Mouse (Mus musculus): ENCODE measurements around the gene Disp1. TPM values are rescaled to one million over a fixed set of nuclear protein-coding genes. Genes with fewer than 3 reads are reported as not detected.
A peak's percentile ranks its signal among the peaks of the same experiment; 100 is the strongest.

Disp1 gene
- polyA plus RNA-seq, 1 experiment from 2014 or later, result 3.5 TPM

GRCm38 (mm10) chr1:183191398-183191797, 29.9 kb downstream of the Disp1 start:
- no peaks in the 10 kb centered on the region for H3K36me3 ChIP-seq (ENCODE audit: insufficient read depth, low read length)
- WGBS, result 83% methylated on average over 10 of the region's 10 CpGs
- H3K9ac ChIP-seq (replicated peaks; ENCODE audit: low read depth), result no peak overlapping the region
- no peak overlapping the region for H3K27ac ChIP-seq (ENCODE audit: low read length)
- H3K9me3 ChIP-seq (ENCODE audit: low read length), result no peaks in the 10 kb centered on the region
- H3K4me1 ChIP-seq (ENCODE audit: insufficient read depth, low read depth, low read length), result no peaks in the 10 kb centered on the region
- H3K4me3 ChIP-seq (ENCODE audit: low read depth, low read length), result no peak overlapping the region
- TF ChIP-seq EP300 (IDR thresholded peaks at IDR 0.05), result no peak
- TF ChIP-seq CTCF (IDR thresholded peaks at IDR 0.05), result no peak
- DNase-seq (ENCODE audit: low spot score) (no peak), ATAC-seq (no peak)
- no peaks in the 10 kb centered on the region for H3K27me3 ChIP-seq (replicated peaks; ENCODE audit: insufficient read depth, low read length)
- no peak overlapping the region for H3K4me2 ChIP-seq (replicated peaks; ENCODE audit: low read depth, low read length)

GRCm38 (mm10) chr1:183190456-183190855, 30.9 kb downstream of the Disp1 start:
- Histone ChIP-seq H3K4me3 (ENCODE audit: low read depth, low read length) (no peak overlapping the region), H3K9ac (replicated peaks; ENCODE audit: low read depth) (no peak overlapping the region), H3K4me1 (ENCODE audit: insufficient read depth, low read depth, low read length) (no peaks in the 10 kb centered on the region), H3K4me2 (replicated peaks; ENCODE audit: low read depth, low read length) (no peak overlapping the region), H3K27me3 (replicated peaks; ENCODE audit: insufficient read depth, low read length) (no peaks in the 10 kb centered on the region), H3K9me3 (ENCODE audit: low read length) (no peaks in the 10 kb centered on the region), H3K27ac (ENCODE audit: low read length) (no peak overlapping the region), H3K36me3 (ENCODE audit: insufficient read depth, low read length) (no peaks in the 10 kb centered on the region)
- no peak for ATAC-seq
- WGBS, result 59% methylated on average over 9 of the region's 9 CpGs
- TF ChIP-seq CTCF (IDR thresholded peaks at IDR 0.05) (no peak), EP300 (IDR thresholded peaks at IDR 0.05) (no peak)
- DNase-seq (ENCODE audit: low spot score), result no peak

- H3K9ac ChIP-seq (replicated peaks; ENCODE audit: low read depth), result no peak overlapping the region
- no peak for TF ChIP-seq CTCF (IDR thresholded peaks at IDR 0.05)
- TF ChIP-seq EP300 (IDR thresholded peaks at IDR 0.05), result no peak
Observed at GRCm38 (mm10) chr1:183189014-183189662, 32.2 kb downstream of the Disp1 start.

GRCm38 (mm10) chr1:183188115-183189013, 33.0 kb downstream of the Disp1 start:
- H3K27me3 ChIP-seq (replicated peaks; ENCODE audit: insufficient read depth, low read length), result no peaks in the 10 kb centered on the region
- no peaks in the 10 kb centered on the region for H3K36me3 ChIP-seq (ENCODE audit: insufficient read depth, low read length)
- H3K4me3 ChIP-seq (ENCODE audit: low read depth, low read length), result no peak overlapping the region
- H3K9me3 ChIP-seq (ENCODE audit: low read length), result no peaks in the 10 kb centered on the region
- no peak overlapping the region for H3K27ac ChIP-seq (ENCODE audit: low read length)
- H3K9ac ChIP-seq (replicated peaks; ENCODE audit: low read depth), result no peak overlapping the region
- TF ChIP-seq EP300 (IDR thresholded peaks at IDR 0.05), result no peak
- 0 out of 2 replicates have a peak, but pooled peaks have one; percentile 4 for TF ChIP-seq CTCF (IDR thresholded peaks at IDR 0.05)
- WGBS, result 76% methylated on average over 20 of the region's 20 CpGs
- no peak for DNase-seq (ENCODE audit: low spot score)
- no peaks in the 10 kb centered on the region for H3K4me1 ChIP-seq (ENCODE audit: insufficient read depth, low read depth, low read length)
- ATAC-seq, result no peak
- no peak overlapping the region for H3K4me2 ChIP-seq (replicated peaks; ENCODE audit: low read depth, low read length)

More at GRCm38 (mm10) chr1:183189014-183189662, 32.2 kb downstream of the Disp1 start:
- H3K36me3 ChIP-seq (ENCODE audit: insufficient read depth, low read length), result no peaks in the 10 kb centered on the region
- no peak overlapping the region for H3K27ac ChIP-seq (ENCODE audit: low read length)
- H3K27me3 ChIP-seq (replicated peaks; ENCODE audit: insufficient read depth, low read length), result no peaks in the 10 kb centered on the region
- WGBS, result 71% methylated on average over 10 of the region's 10 CpGs
- no peaks in the 10 kb centered on the region for H3K4me1 ChIP-seq (ENCODE audit: insufficient read depth, low read depth, low read length)
- no peak for ATAC-seq
- no peaks in the 10 kb centered on the region for H3K9me3 ChIP-seq (ENCODE audit: low read length)
- no peak overlapping the region for H3K4me3 ChIP-seq (ENCODE audit: low read depth, low read length)
- DNase-seq (ENCODE audit: low spot score), result no peak
- no peak overlapping the region for H3K4me2 ChIP-seq (replicated peaks; ENCODE audit: low read depth, low read length)

GRCm38 (mm10) chr1:183185560-183185959, 35.8 kb downstream of the Disp1 start:
- Histone ChIP-seq H3K27me3 (replicated peaks; ENCODE audit: insufficient read depth, low read length) (no peaks in the 10 kb centered on the region), H3K9ac (replicated peaks; ENCODE audit: low read depth) (no peak overlapping the region), H3K27ac (ENCODE audit: low read length) (no peak overlapping the region), H3K4me1 (ENCODE audit: insufficient read depth, low read depth, low read length) (no peaks in the 10 kb centered on the region), H3K36me3 (ENCODE audit: insufficient read depth, low read length) (no peaks in the 10 kb centered on the region), H3K4me3 (ENCODE audit: low read depth, low read length) (no peak overlapping the region), H3K9me3 (ENCODE audit: low read length) (no peaks in the 10 kb centered on the region), H3K4me2 (replicated peaks; ENCODE audit: low read depth, low read length) (no peak overlapping the region)
- ATAC-seq, result no peak
- TF ChIP-seq EP300 (IDR thresholded peaks at IDR 0.05) (no peak), CTCF (IDR thresholded peaks at IDR 0.05) (no peak)
- 82% methylated on average over 6 of the region's 6 CpGs for WGBS
- no peak for DNase-seq (ENCODE audit: low spot score)

- TF ChIP-seq CTCF (IDR thresholded peaks at IDR 0.05), result no peak
- TF ChIP-seq EP300 (IDR thresholded peaks at IDR 0.05), result no peak
- no peaks in the 10 kb centered on the region for H3K36me3 ChIP-seq (ENCODE audit: insufficient read depth, low read length)
- H3K4me3 ChIP-seq (ENCODE audit: low read depth, low read length), result no peak overlapping the region
- 83% methylated on average over 5 of the region's 5 CpGs for WGBS
- no peaks in the 10 kb centered on the region; the same call in 1 of the 2 replicates for H3K4me1 ChIP-seq (ENCODE audit: insufficient read depth, low read depth, low read length)
- H3K9me3 ChIP-seq (ENCODE audit: low read length), result no peaks in the 10 kb centered on the region
- no peaks in the 10 kb centered on the region for H3K27me3 ChIP-seq (replicated peaks; ENCODE audit: insufficient read depth, low read length)
- DNase-seq (ENCODE audit: low spot score) (no peak), ATAC-seq (no peak)
- H3K9ac ChIP-seq (replicated peaks; ENCODE audit: low read depth), result no peak overlapping the region
- H3K27ac ChIP-seq (ENCODE audit: low read length), result no peak overlapping the region
- H3K4me2 ChIP-seq (replicated peaks; ENCODE audit: low read depth, low read length), result no peak overlapping the region
Observed at GRCm38 (mm10) chr1:183184681-183185080, 36.6 kb downstream of the Disp1 start.

Measured in lung, postnatal 0 days (tissue).